Mouse (Mus musculus) heart, embryonic 16.5 days (tissue): ENCODE results near the gene Cobl. TPM values are rescaled to one million over a fixed set of nuclear protein-coding genes. Genes with fewer than 3 reads are reported as not detected.

ENCODE experiments used
- ATAC-seq: fragments of 200-750 bp; cut with Nextera tagmentation; replicated peaks from 2 replicates; pipeline ENCODE4 v1.8.0; 2017; ENCODE audit warnings: moderate number of reproducible peaks; ENCODE audit not compliant: insufficient read depth, low FRiP score; ENCODE audit errors: extremely low read depth
- H3K27ac ChIP-seq: fragments of 300-500 bp; sonication (generic); 2 replicates; pipeline ENCODE4 v1.5.1; 2014; ENCODE audit warnings: mild to moderate bottlenecking, low read length, control low read depth, moderate library complexity
- H3K27me3 ChIP-seq: fragments of 300-500 bp; sonication (generic); 2 replicates; pipeline ENCODE4 v1.6.1; 2014; ENCODE audit warnings: low read length, mixed read lengths; ENCODE audit not compliant: control insufficient read depth, insufficient read depth
- H3K36me3 ChIP-seq: fragments of 300-500 bp; sonication (generic); 2 replicates; pipeline ENCODE4 v1.6.1; 2014; ENCODE audit not compliant: control insufficient read depth, insufficient read depth
- H3K4me1 ChIP-seq: fragments of 300-500 bp; sonication (generic); 2 replicates; pipeline ENCODE4 v1.6.1; 2014; ENCODE audit warnings: low read length, mixed read lengths; ENCODE audit not compliant: control insufficient read depth, insufficient read depth
- H3K4me2 ChIP-seq: fragments of 300-500 bp; sonication (generic); 2 replicates; pipeline ENCODE4 v1.6.1; 2014; ENCODE audit warnings: low read depth, mild to moderate bottlenecking, control low read depth, low read length
- H3K4me3 ChIP-seq: fragments of 300-500 bp; sonication (generic); 2 replicates; pipeline ENCODE4 v1.5.1; 2014; ENCODE audit warnings: mild to moderate bottlenecking, control low read depth, low read length
- H3K9ac ChIP-seq: fragments of 300-500 bp; sonication (generic); 2 replicates; pipeline ENCODE4 v1.6.1; 2014; ENCODE audit warnings: low read length, control low read depth
- H3K9me3 ChIP-seq: fragments of 300-500 bp; sonication (generic); replicated peaks from 2 replicates; pipeline ENCODE4 v1.6.1; 2016; ENCODE audit warnings: low read length; ENCODE audit not compliant: control insufficient read depth
- WGBS: fragments of 180-500 bp; shearing (Covaris S2); extraction: QIAGEN DNeasy Blood & Tissue Kit; methylation state at CpG from one replicate; pipeline ENCODE4 v1.1.7; 2014; 5-methylcytosine and 5-hydroxymethylcytosine counted together
- polyA plus RNA-seq: library from polyadenylated mRNA; unstranded; fragments of >200 nt; fragmentation: Nextera tagmentation; extraction: Ambion mirVana; gene quantifications from 2 replicates; pipeline ENCODE4 v1.2.1, GENCODE M21; 2015

Cobl gene
- polyA plus RNA-seq, 1 experiment from 2014 or later = 45.4 TPM

GRCm38 (mm10) chr11:12236341-12236740 lies 228.4 kb downstream of the Cobl start:
- Histone ChIP-seq H3K4me1 (peaks cover 8% of the 10 kb centered on the region), H3K4me2 (no peak overlapping the region), H3K9me3 (no peaks in the 10 kb centered on the region), H3K27me3 (no peaks in the 10 kb centered on the region), H3K4me3 (no peak overlapping the region), H3K36me3 (no peaks in the 10 kb centered on the region), H3K9ac (no peak overlapping the region), H3K27ac (no peak overlapping the region)
- ATAC-seq = no peak
- 71% methylated on average over 1 of the region's 1 CpGs for WGBS

GRCm38 (mm10) chr11:12234876-12235275 lies 229.9 kb downstream of the Cobl start:
- Histone ChIP-seq H3K4me2 (no peak overlapping the region), H3K27me3 (no peaks in the 10 kb centered on the region), H3K9ac (no peak overlapping the region), H3K36me3 (no peaks in the 10 kb centered on the region), H3K27ac (no peak overlapping the region), H3K9me3 (no peaks in the 10 kb centered on the region), H3K4me3 (no peak overlapping the region), H3K4me1 (peaks cover 12% of the 10 kb centered on the region)
- ATAC-seq = no peak
- 58% methylated on average over 4 of the region's 4 CpGs for WGBS

GRCm38 (mm10) chr11:12234126-12234525 lies 230.6 kb downstream of the Cobl start:
- Histone ChIP-seq H3K9ac (no peak overlapping the region), H3K4me2 (no peak overlapping the region), H3K27me3 (no peaks in the 10 kb centered on the region), H3K4me3 (no peak overlapping the region), H3K9me3 (no peaks in the 10 kb centered on the region), H3K4me1 (peaks cover 19% of the 10 kb centered on the region), H3K27ac (no peak overlapping the region), H3K36me3 (no peaks in the 10 kb centered on the region)
- 82% methylated on average over 1 of the region's 1 CpGs for WGBS
- ATAC-seq = no peak

- no peak overlapping the region for H3K4me2 ChIP-seq
- no peak for ATAC-seq
- no peaks in the 10 kb centered on the region for H3K36me3 ChIP-seq
- no peaks in the 10 kb centered on the region for H3K9me3 ChIP-seq
- H3K27ac ChIP-seq = no peak overlapping the region
- peaks cover 19% of the 10 kb centered on the region for H3K4me1 ChIP-seq
- no peak overlapping the region for H3K4me3 ChIP-seq
- 63% methylated on average over 3 of the region's 3 CpGs for WGBS
- no peaks in the 10 kb centered on the region for H3K27me3 ChIP-seq
- H3K9ac ChIP-seq = no peak overlapping the region
Observed at GRCm38 (mm10) chr11:12232743-12233125, 232.0 kb downstream of the Cobl start.

GRCm38 (mm10) chr11:12232041-12232742 lies 232.6 kb downstream of the Cobl start:
- no peak for ATAC-seq
- WGBS = 64% methylated on average over 10 of the region's 10 CpGs
- Histone ChIP-seq H3K9ac (no peak overlapping the region), H3K9me3 (no peaks in the 10 kb centered on the region), H3K4me2 (no peak overlapping the region), H3K27ac (no peak overlapping the region), H3K36me3 (no peaks in the 10 kb centered on the region), H3K27me3 (no peaks in the 10 kb centered on the region), H3K4me1 (peaks cover 19% of the 10 kb centered on the region), H3K4me3 (no peak overlapping the region)

- Histone ChIP-seq H3K27ac (no peak overlapping the region), H3K4me2 (no peak overlapping the region), H3K4me3 (no peak overlapping the region), H3K27me3 (no peaks in the 10 kb centered on the region), H3K9ac (no peak overlapping the region), H3K36me3 (no peaks in the 10 kb centered on the region), H3K9me3 (no peaks in the 10 kb centered on the region), H3K4me1 (peaks cover 19% of the 10 kb centered on the region)
- peak; percentile 59; the same call in 1 of the 2 replicates for ATAC-seq
- WGBS = 55% methylated on average over 6 of the region's 6 CpGs
Observed at GRCm38 (mm10) chr11:12231481-12232035, 233.2 kb downstream of the Cobl start.

GRCm38 (mm10) chr11:12229411-12229810 lies 235.3 kb downstream of the Cobl start:
- no peaks in the 10 kb centered on the region for H3K9me3 ChIP-seq

GRCm38 (mm10) chr11:12227343-12227742 lies 237.4 kb downstream of the Cobl start:
- H3K4me2 ChIP-seq = no peak overlapping the region
- no peak overlapping the region for H3K9ac ChIP-seq
- H3K27me3 ChIP-seq = no peaks in the 10 kb centered on the region
- H3K4me1 ChIP-seq = peaks cover 17% of the 10 kb centered on the region
- H3K27ac ChIP-seq = no peak overlapping the region; the same call in 1 of the 2 replicates
- no peaks in the 10 kb centered on the region for H3K36me3 ChIP-seq
- 46% methylated on average over 3 of the region's 3 CpGs for WGBS
- H3K9me3 ChIP-seq = no peaks in the 10 kb centered on the region
- ATAC-seq = peak; percentile 49; the same call in 1 of the 2 replicates
- no peak overlapping the region for H3K4me3 ChIP-seq

More at GRCm38 (mm10) chr11:12229411-12229810, 235.3 kb downstream of the Cobl start:
- H3K27ac ChIP-seq = no peak overlapping the region
- peaks cover 19% of the 10 kb centered on the region for H3K4me1 ChIP-seq
- H3K36me3 ChIP-seq = no peaks in the 10 kb centered on the region
- 43% methylated on average over 7 of the region's 7 CpGs for WGBS
- H3K4me3 ChIP-seq = no peak overlapping the region
- no peak overlapping the region for H3K9ac ChIP-seq
- no peaks in the 10 kb centered on the region for H3K27me3 ChIP-seq
- peak; percentile 15; the same call in 1 of the 2 replicates for ATAC-seq
- H3K4me2 ChIP-seq = no peak overlapping the region
